Mouse (Mus musculus) c-Kit-positive CD71-positive TER-119-positive erythroid progenitor cells, embryonic 14.5 days (primary cell): ENCODE measurements around the gene Ptpn13.
A peak's percentile ranks its signal among the peaks of the same experiment; 100 is the strongest.

Experiments used
- DNase-seq: peaks from one replicate; pipeline ENCODE4 v3.0.0-alpha.2; 2013; ENCODE audit warnings: low spot score

Gene Ptpn13

DNA sequence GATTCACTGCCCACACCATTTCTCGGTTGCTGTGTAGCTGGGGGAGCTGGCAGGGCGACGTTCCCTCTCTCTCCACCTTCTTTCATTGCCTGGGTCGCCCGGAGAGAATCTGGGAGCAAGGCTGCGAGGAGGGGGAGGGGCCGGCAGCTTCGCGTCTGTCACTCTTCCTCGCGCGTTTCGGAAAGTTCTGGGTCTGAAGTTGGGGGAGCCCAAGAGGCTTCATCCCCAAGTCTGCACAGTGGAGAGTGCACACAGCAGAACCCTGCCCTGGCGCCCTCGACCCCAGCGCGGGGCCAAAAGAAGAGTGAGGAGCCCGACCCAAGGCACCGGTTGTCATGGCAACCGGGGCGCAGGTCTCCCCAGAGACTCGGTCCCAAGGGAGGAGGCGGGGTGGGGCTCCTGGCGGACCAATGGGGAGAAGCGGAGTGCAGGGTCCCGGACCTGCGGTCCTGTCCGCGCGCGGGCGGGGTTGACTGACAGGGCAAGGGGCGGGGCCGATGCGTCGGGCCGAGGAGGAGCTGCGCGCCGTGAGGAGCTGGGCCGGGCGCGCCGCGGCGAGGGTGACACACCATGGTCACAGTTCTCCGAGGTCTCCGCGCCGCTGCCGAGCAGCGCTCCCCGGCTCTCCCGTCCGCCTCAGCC is at the start of gene Ptpn13:
Gene Ptpn13 (plus strand): TSS at position 515 of the 642 bp plus-strand sequence.
- peak; percentile 72 for DNase-seq

- no peak for DNase-seq
Observed at GRCm38 (mm10) chr5:103375226-103375625, 49.8 kb upstream of the Ptpn13 start.

- no peak for DNase-seq
Observed at GRCm38 (mm10) chr5:103376354-103377295, 48.4 kb upstream of the Ptpn13 start.

GRCm38 (mm10) chr5:103377493-103378130 is 47.4 kb upstream of the Ptpn13 start:
- no peak for DNase-seq

- no peak for DNase-seq
Observed at GRCm38 (mm10) chr5:103380785-103381527, 44.0 kb upstream of the Ptpn13 start.

DNA sequence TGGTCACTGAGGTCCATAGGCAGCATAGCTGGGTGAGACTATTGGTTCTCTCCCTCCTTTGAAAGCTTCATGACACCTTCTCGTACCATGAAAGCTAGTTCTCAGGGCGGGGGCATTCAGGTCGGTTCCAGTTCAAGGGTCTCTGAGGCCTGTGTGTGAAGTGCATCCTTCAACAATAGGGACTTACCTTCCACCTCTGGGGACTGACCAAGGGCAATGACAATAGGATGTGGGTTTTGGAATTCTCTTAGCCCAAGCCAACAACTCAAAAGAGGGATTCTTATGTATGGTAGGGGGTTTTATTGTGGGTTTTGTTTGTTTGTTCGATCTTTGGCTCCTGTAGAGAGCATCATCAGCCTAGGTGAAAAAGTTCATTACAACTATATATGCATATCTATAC is 42.0 kb upstream of the Ptpn13 start:
- no peak for DNase-seq

DNA sequence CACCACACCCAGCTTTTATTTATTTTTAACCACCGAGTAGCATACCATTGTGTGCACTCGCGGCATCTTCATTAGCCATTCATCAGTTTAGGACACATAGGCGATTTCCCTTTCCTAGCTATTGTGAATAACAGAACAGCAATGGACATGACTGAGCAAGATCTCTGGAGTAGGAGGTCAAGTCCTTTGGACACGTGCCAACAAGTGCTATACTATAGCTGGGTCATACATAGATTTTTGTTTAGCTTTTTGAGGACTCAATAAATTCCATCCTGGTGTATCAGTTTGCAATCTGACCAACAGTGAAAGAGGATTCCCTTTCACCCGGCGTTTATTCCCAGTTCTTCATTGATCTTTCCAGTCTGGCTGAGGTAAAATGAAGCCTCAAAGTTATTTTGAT is 41.0 kb upstream of the Ptpn13 start:
- no peak for DNase-seq

DNA sequence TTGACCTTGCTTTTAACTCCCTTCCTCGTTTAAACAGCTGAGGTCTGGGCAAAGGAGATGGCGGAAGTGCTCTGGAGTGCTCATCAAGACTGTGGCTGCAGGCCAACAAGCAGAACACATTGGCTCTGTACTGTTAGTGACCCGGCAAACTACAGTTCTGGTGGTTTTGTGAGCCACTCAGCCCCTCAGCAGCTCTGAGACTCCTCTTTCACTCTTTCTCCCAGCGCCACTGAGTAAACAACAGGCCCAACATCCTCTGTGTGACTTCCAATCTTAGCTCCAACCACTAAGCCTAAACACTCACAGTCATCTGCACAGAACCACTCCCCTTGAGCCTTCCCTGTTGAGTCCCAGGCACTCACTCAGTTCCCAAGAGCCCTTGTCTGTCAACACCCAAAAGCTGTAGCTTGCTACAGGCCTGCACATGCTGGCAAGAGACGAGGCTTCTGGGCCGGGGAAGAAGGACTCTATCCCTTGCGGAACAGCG is 37.4 kb upstream of the Ptpn13 start:
- DNase-seq, result no peak

DNA sequence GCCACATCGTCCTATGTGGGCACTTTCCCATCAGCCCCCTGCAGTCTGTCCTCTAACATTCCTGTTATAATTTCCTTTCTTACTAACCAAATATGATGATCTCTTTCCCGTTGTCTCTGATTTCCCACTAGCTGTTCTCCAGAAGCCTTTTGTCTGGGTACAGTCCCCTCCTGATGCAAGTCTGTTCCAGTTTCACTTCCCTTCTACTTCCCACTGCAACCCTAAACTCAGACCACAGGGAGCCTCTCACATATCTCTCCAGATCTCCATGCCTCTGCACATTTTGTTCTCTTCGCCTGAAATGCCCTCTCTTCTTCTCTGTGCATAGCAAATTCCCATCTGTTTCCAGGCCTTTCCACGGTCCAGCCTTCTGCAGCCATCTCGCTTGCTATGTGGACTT is 35.6 kb upstream of the Ptpn13 start:
- DNase-seq, result no peak

DNA sequence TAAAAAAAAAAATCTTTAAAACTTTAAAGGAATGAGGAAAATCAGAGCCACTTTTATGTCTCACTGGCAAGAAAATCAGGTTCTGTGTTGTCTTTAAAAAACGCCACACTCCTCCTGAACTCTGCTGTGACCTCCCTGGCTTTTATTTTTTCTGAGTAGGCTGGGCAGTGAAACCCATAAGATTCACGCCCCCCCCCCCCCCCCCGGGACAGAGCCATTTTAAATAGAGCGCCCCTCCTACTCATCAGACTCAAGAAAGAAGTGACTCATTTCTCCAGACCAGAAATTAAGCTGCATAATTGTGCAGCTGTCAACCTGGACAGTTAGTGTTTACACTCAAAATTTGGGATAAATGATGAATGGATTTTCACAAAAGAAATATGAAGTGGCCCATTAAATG is 31.8 kb upstream of the Ptpn13 start:
- no peak for DNase-seq

DNA sequence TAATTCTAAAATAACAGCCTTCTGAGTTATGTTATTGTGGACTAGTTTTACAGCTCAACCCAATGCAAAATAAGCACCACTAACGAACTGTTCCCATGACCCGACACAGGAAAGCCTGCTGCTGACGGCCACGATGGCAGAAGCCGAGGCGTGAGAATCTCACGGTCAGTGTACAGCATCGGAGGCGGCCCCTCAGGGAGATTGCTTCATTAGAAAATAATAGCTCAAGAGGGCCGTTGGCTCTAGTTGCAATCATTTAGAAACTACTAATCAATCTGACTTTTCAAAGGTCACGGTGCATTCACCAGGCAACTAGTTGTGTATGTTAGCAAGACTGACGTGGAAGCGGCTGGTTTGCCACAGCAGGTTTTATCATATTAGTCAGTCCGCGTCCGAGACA is 31.2 kb upstream of the Ptpn13 start:
- DNase-seq, result no peak

- DNase-seq, result no peak
Observed at GRCm38 (mm10) chr5:103395683-103396082, 29.3 kb upstream of the Ptpn13 start.

- DNase-seq, result no peak
Observed at GRCm38 (mm10) chr5:103397429-103397828, 27.6 kb upstream of the Ptpn13 start.

DNA sequence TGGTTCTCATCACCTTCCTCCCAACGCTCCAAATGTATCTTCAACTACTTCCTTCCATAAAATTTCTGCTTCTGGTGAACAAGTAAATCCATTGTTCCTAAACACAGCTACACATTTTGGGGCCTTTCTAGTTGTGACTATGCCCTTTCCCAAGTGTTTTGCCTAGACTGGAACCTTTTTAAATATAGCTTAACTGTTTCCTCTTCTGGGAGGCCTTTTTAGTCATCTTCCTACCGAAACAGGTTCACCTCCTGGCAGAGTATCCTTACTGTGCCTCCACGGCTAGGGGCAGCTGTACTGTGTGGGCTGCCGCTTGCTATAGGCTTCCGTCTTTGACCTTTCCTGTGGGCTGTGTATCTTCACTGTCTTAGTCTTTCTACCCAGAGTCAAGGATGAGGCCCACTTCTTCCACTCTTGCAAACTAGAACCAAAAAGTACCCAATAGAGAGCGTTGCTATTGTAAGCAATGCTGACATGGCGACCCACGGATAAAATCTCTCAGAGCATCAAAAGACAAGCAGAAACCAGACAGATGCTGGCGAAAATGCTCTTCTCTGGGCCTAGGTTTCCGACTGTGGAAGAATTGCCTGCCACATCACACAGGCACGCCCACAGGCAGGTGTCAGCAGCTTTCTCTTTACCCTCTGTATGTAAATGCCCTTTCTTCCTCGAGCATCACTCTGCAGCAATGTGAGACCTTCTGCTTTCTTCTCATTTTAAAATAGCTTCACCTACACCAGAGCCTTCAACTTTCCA is 20.6 kb upstream of the Ptpn13 start:
- no peak for DNase-seq

- DNase-seq, result no peak
Observed at GRCm38 (mm10) chr5:103405921-103406320, 19.1 kb upstream of the Ptpn13 start.

DNA sequence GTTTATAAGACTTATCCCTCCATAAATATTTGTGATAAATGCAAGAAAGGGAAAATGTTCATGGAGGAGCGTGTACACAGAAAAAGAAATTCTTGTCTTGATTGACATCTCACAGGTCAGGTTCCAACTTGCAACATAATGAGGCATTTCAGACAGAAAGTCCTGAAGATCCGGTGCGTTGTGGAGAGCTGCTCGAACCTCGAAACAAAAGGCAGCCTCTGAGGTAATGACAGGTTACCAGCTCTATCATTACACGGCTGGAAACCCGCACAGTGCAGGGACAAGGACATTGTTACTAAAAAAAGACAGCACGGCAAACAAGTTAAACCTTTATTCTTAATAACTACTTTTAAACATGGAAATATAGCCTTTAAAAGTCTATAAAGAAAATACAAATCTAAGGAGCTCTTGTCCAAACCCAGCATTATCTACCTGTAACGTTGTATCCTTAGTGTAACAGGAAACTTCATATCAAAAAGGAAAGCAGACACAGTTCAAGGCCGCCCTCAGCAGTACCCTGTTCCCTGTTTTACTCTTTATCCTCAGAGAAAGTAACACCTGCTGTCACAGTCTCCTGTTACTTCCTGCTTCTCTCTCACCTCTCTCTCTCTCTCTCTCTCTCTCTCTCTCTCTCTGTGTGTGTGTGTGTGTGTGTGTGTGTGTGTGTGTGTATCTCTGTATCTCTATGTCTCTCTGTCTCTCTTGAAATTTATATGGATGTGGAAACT is 12.8 kb upstream of the Ptpn13 start:
- no peak for DNase-seq

DNA sequence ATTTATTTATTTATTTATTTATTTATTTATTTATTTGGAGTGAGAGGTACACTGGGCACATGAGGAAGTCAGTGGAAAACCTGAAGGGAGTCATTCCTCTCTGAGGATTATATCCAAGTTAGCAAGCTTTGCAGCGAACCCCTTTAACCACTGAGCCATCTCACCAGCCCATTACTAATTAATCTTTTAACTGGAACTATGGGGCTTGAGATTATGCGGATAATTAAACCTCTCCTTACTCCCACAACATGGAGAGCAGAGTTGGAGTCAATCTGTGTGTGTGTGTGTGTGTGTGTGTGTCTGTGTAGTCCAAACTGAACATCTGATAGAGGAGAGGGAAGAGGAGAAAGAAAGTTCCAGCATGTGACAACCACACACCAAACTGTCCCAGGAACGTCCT is 10.4 kb upstream of the Ptpn13 start:
- no peak for DNase-seq

- no peak for DNase-seq
Observed at GRCm38 (mm10) chr5:103418009-103418408, 7.0 kb upstream of the Ptpn13 start.

- DNase-seq, result no peak
Observed at GRCm38 (mm10) chr5:103418886-103419285, 6.1 kb upstream of the Ptpn13 start.

DNA sequence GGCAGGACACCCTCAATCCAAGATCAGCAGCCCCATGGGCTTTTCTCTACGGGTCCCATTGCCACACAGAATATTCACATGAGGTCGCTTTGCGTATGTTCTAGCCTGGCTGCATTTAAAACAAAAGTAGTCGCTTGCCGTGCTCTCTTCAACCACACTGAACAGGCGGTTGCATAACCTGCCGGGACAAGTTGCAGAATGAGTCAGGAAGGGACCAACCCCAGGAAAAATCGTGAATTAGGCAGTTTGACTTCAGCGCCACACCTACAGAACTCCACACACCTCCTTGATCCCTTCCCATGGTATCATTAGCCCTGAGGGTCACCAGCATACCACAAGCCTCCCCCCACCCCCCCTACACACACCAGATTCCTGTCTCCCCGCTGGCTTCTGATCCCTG is 4.4 kb upstream of the Ptpn13 start:
- no peak for DNase-seq

DNA sequence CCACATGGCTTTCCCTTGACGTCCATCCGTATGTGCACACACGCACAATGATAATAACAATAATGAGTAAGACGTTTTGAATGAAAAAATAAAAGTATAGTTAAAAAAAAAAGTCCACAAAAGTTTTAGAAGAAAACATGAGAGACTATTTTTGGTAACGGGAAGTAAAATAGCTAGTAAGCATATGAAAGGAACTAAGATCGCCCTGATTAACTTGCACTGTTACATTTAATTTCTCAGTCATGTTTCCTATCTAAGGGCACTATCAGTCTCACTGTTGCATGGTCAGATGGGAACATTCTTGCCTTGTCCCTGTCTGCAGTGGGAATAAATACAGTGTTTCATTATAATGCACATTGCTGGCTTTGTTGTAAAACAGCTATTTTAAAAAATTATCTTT is 2.4 kb upstream of the Ptpn13 start:
- no peak for DNase-seq
